Mouse (Mus musculus) layer of hippocampus, adult 11-12 months (tissue): ENCODE data around the gene Xpo1.
"Not testable (repeated sequence)": the region's sequence is repeated elsewhere in the genome, so short reads cannot be mapped to it uniquely, and the experiment has no call there.

Experiments
- DNase-seq: peaks from one replicate; pipeline ENCODE4 v3.0.0; 2022; ENCODE audit warnings: low spot score

Gene Xpo1

DNA sequence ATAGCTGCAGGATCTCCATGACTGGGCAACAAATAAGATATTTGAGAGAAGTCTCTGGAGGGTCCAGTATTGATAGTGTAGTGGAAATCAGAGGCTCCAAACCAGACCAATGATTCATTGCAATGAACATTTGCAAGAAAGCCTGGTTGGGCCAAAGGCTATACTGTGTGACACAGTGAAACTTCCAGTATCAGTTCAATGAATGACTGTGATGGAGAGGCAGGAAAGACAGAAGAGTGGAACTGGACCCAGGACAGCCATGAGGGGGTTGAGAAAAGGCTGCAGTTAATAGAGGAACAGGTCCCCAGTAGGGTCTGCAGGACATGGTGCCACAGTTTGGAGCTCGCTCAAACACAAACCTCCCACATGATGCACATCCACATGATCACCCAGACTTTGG, 44.1 kb downstream of the Xpo1 start:
- no peak for DNase-seq

DNA sequence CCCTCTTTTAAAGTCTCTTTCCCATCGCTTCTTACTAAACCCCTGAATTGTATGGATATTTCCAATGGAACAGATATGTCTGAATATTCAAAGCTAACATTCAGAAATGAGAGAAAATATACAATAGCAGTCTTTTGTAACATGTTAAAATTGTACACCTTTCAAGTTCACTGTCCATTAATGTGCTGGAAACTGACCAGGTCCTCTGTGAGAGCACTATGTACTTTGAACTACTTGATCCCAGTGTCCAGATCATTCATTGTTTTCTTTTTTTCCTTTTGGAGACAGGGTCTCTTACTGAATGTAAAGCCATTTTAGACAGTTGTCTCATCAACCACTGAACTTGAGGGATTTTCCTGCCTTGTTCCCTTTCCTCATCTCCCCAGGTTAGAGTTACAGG, 47.3 kb downstream of the Xpo1 start:
- DNase-seq, result no peak

DNA sequence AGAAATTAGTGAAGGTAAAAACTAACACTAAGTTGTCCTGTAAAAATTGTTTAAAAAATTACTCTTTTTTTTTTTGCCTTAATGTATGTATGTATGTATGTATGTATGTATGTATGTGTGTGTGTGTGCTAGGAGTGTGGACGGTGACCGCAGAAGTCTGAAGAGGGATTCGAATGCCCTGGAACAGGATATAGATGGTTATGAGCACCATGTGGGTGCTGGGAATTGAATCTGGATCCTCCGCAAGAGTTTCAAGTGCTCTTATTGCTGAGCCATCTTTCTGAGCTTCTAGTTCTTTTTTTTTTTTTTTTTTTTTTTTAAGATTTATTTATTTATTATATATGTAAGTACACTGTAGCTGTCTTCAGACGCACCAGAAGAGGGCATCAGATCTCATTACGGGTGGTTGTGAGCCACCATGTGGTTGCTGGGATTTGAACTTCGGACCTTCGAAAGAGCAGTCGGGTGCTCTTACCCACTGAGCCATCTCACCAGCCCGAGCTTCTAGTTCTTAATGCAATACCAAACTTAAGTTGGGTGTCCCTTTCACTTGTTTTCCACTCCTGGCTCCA, 49.3 kb downstream of the Xpo1 start:
- DNase-seq, result not testable (repeated sequence)

DNA sequence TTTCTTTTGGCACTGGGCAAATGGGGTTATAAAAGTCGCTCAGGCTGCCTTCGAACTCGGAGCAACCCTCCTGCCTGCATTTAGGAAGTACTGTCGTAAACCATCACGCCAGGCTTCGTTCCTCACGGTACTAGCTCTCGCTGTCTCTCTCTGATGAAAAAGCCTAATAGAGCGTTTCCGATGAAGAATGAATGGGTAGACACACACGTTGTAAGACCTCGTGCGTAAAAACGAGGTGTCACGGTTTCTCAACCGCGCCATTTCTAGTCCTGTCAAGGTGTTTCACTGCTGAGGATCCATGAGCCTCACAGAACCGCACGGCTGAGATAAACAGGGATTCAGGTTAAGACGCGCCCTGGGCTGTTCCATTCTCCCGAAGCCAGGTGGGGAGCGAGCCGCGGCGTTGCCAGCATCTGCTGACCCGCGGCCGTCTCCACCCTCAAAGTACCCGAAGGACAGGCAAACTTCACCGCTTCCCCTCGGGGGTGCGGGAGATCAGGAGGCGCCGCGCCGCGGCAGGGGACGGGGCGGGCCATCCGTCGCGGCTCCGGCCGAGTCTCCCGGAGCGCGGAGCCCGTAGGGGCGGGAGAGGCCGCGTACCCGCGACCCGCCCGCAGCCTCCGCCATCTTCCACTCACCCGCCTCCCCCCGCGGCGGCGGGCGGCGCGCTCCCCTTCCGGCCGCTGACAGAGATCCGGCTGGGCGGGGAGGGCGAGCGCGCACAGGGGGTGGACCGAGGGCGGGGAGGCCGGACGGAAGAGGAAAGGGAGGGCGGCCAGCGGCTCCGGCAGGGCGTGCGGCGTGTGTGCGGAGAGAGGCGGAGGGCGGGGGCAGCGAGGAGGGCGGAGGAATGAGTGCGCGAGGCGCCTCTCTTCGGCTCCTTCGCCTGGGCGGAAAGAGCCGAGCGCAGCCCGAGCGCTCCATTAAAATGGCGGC, 50.1 kb downstream of the Xpo1 start:
- DNase-seq, result peak; percentile 96

DNA sequence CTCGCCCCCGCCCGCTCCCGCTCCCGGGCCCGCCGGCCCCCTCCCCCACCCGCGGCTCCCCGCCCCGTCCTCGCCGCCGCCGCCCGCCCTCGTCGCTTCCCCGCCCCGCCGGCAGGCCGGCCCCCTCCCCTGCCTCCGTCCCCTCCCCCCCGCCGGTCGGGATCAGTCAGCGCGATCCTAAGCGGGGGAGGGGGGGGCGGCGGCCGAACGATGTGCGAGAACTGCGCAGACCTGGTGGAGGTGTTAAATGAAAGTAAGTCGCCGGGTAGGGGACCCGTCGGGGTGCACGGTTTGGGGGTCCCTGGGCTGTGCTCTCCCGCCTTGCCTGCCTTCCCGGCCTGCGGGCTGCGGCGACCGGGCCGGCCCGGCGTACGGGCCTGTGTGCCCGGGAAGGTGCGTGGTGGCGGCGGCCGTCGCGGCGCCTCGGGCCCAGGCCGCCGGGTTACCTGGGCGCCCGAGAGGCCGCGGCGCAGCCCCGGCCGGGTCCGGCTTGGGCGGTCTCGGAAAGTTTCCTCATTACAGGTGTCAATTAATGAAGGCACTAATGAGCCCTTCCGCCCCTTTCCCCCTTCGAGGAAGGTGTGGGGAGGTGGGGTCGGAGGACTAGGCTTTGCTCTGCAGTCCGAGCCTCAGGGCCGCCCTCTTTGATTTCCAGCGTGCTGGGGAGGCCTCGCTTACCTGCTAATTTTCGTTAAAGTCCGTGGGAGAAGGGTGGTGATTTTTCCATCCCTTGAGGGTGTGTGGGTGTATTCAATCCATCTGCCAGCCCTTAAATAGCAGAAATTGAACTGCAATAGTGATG, 51.1 kb downstream of the Xpo1 start, which contains the start of gene Usp34:
Usp34 (plus strand) TSS at position 132 of the 802 bp plus-strand sequence.
- DNase-seq, result peak; percentile 48

DNA sequence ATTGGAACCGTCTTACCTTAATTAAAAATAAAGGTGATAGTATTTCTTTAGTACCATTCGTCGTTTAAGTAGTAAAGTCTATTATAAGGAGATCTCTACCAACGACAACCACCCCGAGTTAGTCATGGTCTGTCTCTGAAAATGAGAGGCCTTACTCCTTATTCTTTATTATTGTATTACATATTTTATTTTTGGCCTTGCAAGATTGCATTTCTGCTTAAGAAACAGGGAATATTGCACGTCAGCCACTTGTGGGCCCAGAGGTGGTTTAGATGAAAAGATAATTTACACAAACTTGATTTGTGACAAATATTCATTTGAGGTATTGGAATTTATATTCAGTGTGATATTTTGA, 51.7 kb downstream of the Xpo1 start:
- no peak for DNase-seq

DNA sequence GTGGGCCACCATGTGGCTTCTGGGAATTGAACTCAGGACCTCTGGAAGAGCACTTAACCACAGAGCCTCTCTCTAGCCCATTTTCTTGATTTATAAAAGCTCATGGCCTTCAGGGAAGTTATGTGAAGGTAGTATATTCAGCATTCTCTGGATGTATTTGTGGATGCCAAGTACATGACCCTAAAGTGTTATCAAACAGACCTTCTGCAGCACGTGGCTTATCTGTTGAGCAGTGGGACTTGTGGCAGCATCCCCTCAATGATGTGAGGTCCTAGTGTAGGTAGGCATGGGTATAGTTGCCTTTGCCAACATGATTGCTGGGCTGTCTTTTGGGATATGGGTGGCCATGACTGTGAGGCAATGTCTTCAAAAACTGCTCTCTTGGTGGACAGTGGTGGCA, 57.7 kb downstream of the Xpo1 start:
- no peak for DNase-seq

DNA sequence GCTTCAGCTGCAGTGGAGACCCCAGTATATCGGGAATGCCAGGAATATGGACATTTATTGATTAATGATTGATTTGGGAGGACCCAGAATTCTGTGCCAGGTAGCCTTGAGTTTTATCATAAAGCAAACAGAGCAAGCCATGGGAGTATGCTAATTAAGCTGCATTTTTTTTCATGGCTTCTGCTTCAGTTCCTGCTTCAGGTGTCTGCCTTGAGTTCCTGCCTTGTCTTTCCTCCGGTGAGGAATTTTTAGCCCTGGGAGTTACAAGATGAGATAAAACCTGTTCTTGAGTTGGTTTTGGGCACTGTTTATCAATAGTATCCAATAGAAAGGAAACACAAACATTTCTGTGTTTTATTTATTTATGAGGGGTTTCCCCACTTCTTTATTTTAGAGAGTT, 73.6 kb downstream of the Xpo1 start:
- no peak for DNase-seq

DNA sequence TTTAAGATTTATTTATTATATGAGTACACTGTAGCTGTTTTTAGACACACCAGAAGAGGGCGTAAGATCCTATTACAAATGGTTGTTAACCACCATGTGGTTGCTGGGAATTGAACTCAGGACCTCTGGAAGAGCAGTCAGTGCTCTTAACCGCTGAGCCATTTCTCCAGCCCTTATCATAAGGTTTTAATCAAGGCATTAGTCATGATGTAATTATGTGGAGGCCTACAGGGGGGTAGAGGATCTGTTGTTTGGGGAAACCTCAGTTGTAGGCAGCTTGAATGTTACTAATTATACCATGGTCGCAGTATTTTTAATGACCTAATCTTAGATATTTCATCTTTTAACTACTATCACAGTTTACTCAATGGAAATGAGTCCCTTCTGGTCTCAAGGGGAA, 76.3 kb downstream of the Xpo1 start:
- DNase-seq, result no peak

DNA sequence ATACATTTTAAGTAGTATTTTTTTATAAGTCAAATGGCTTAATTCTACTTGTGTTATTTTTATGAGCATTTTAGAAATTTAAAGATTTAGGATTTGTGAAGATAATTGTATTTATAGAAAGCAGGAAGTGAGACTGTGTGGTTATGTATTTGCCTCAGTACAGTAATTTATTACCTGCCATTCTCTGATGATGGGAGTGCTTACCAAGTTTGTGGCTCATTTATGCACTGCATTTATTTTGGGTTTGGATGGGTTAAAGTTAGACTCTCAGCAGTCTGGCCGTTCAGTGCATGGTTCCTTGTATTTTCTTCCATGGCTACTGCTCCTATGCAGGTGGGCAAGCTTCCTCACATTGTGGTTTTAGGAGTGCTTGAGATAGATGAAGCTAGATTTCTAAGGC, 79.3 kb downstream of the Xpo1 start:
- no peak for DNase-seq
